Mouse (Mus musculus): ENCODE measurements at regions not wholly inside any gene's neighbourhood (a gene's known extent, or its start where the extent isn't known, plus 50 kb on each side); places are given as distances from the start of the nearest gene placed in this dataset.

- WGBS, result 34% methylated on average over 4 of the region's 4 CpGs
- no peak for ATAC-seq (ENCODE audit: insufficient number of reproducible peaks, low FRiP score, low TSS enrichment, low read depth)
- H3K36me3 ChIP-seq, result no peaks in the 10 kb centered on the region
- H3K9me3 ChIP-seq, result no peaks in the 10 kb centered on the region
- no peak overlapping the region for H3K4me2 ChIP-seq
- no peaks in the 10 kb centered on the region for H3K27me3 ChIP-seq
- no peaks in the 10 kb centered on the region for H3K4me1 ChIP-seq
- no peak overlapping the region for H3K9ac ChIP-seq
- no peak overlapping the region for H3K27ac ChIP-seq
- H3K4me3 ChIP-seq, result no peak overlapping the region
Observed at GRCm38 (mm10) chr5:119047581-119047980, 487.1 kb downstream of the Med13l start.

GRCm38 (mm10) chr5:119052354-119052996 lies 492.0 kb downstream of the Med13l start:
- Histone ChIP-seq H3K27me3 (peaks cover 27% of the 10 kb centered on the region), H3K9me3 (no peaks in the 10 kb centered on the region), H3K4me1 (no peaks in the 10 kb centered on the region), H3K36me3 (no peaks in the 10 kb centered on the region), H3K4me2 (no peak overlapping the region), H3K4me3 (no peak overlapping the region), H3K27ac (no peak overlapping the region), H3K9ac (no peak overlapping the region)
- no peak for ATAC-seq (ENCODE audit: insufficient number of reproducible peaks, low FRiP score, low TSS enrichment, low read depth)
- 30% methylated on average over 11 of the region's 11 CpGs for WGBS

- H3K27me3 ChIP-seq, result peaks cover 27% of the 10 kb centered on the region
- H3K36me3 ChIP-seq, result no peaks in the 10 kb centered on the region
- no peak overlapping the region for H3K4me2 ChIP-seq
- no peaks in the 10 kb centered on the region for H3K9me3 ChIP-seq
- no peak for ATAC-seq (ENCODE audit: insufficient number of reproducible peaks, low FRiP score, low TSS enrichment, low read depth)
- H3K4me1 ChIP-seq, result 0 out of 2 replicates have a peak, but pooled peaks cover 5% of the 10 kb centered on the region
- no peak overlapping the region for H3K9ac ChIP-seq
- H3K27ac ChIP-seq, result no peak overlapping the region
- H3K4me3 ChIP-seq, result no peak overlapping the region
- WGBS, result 85% methylated on average over 8 of the region's 8 CpGs
Observed at GRCm38 (mm10) chr5:119053738-119054137, 493.3 kb downstream of the Med13l start.

- 60% methylated on average over 6 of the region's 6 CpGs for WGBS
- ATAC-seq (ENCODE audit: insufficient number of reproducible peaks, low FRiP score, low TSS enrichment, low read depth), result no peak
- Histone ChIP-seq H3K9me3 (no peaks in the 10 kb centered on the region), H3K27me3 (peaks cover 27% of the 10 kb centered on the region), H3K27ac (no peak overlapping the region), H3K36me3 (no peaks in the 10 kb centered on the region), H3K4me1 (0 out of 2 replicates have a peak, but pooled peaks cover 6% of the 10 kb centered on the region), H3K4me3 (no peak overlapping the region), H3K9ac (no peak overlapping the region), H3K4me2 (no peak overlapping the region)
Observed at GRCm38 (mm10) chr5:119054393-119054792, 493.9 kb downstream of the Med13l start.

GRCm38 (mm10) chr5:119055430-119055829 lies 495.0 kb downstream of the Med13l start:
- H3K36me3 ChIP-seq, result no peaks in the 10 kb centered on the region
- H3K4me2 ChIP-seq, result no peak overlapping the region
- no peaks in the 10 kb centered on the region for H3K9me3 ChIP-seq
- ATAC-seq (ENCODE audit: insufficient number of reproducible peaks, low FRiP score, low TSS enrichment, low read depth), result no peak
- no peak overlapping the region for H3K27ac ChIP-seq
- peaks cover 27% of the 10 kb centered on the region for H3K27me3 ChIP-seq
- H3K4me1 ChIP-seq, result 0 out of 2 replicates have a peak, but pooled peaks cover 6% of the 10 kb centered on the region
- WGBS, result 19% methylated on average over 12 of the region's 12 CpGs
- H3K4me3 ChIP-seq, result no peak overlapping the region
- H3K9ac ChIP-seq, result no peak overlapping the region

- no peaks in the 10 kb centered on the region for H3K36me3 ChIP-seq
- 87% methylated on average over 4 of the region's 4 CpGs for WGBS
- no peak for ATAC-seq (ENCODE audit: insufficient number of reproducible peaks, low FRiP score, low TSS enrichment, low read depth)
- no peaks in the 10 kb centered on the region for H3K9me3 ChIP-seq
- 0 out of 2 replicates have a peak, but pooled peaks cover 6% of the 10 kb centered on the region for H3K4me1 ChIP-seq
- H3K4me3 ChIP-seq, result no peak overlapping the region
- no peak overlapping the region for H3K9ac ChIP-seq
- H3K4me2 ChIP-seq, result no peak overlapping the region
- no peak overlapping the region for H3K27ac ChIP-seq
- peaks cover 27% of the 10 kb centered on the region for H3K27me3 ChIP-seq
Observed at GRCm38 (mm10) chr5:119057813-119058212, 497.3 kb downstream of the Med13l start.

- no peak overlapping the region for H3K27ac ChIP-seq
Observed at GRCm38 (mm10) chr5:119058231-119058851, 497.9 kb downstream of the Med13l start.

GRCm38 (mm10) chr5:119059223-119059622 lies 498.7 kb downstream of the Med13l start:
- WGBS, result 77% methylated on average over 2 of the region's 2 CpGs

More at GRCm38 (mm10) chr5:119058231-119058851, 497.9 kb downstream of the Med13l start:
- 45% methylated on average over 10 of the region's 10 CpGs for WGBS
- Histone ChIP-seq H3K4me2 (no peak overlapping the region), H3K4me3 (no peak overlapping the region), H3K9ac (no peak overlapping the region), H3K36me3 (no peaks in the 10 kb centered on the region), H3K4me1 (0 out of 2 replicates have a peak, but pooled peaks cover 6% of the 10 kb centered on the region), H3K9me3 (no peaks in the 10 kb centered on the region), H3K27me3 (peaks cover 23% of the 10 kb centered on the region)
- ATAC-seq (ENCODE audit: insufficient number of reproducible peaks, low FRiP score, low TSS enrichment, low read depth), result no peak

GRCm38 (mm10) chr5:119060886-119061285 lies 500.4 kb downstream of the Med13l start:
- Histone ChIP-seq H3K4me1 (0 out of 2 replicates have a peak, but pooled peaks cover 6% of the 10 kb centered on the region), H3K27ac (no peak overlapping the region), H3K9me3 (no peaks in the 10 kb centered on the region), H3K27me3 (0 out of 2 replicates have a peak, but pooled peaks cover 6% of the 10 kb centered on the region), H3K4me2 (no peak overlapping the region), H3K36me3 (no peaks in the 10 kb centered on the region), H3K4me3 (no peak overlapping the region), H3K9ac (no peak overlapping the region)
- 62% methylated on average over 4 of the region's 4 CpGs for WGBS
- ATAC-seq (ENCODE audit: insufficient number of reproducible peaks, low FRiP score, low TSS enrichment, low read depth), result no peak

More at GRCm38 (mm10) chr5:119059223-119059622, 498.7 kb downstream of the Med13l start:
- H3K36me3 ChIP-seq, result no peaks in the 10 kb centered on the region
- no peak overlapping the region for H3K4me2 ChIP-seq
- H3K9ac ChIP-seq, result no peak overlapping the region
- H3K4me3 ChIP-seq, result no peak overlapping the region
- H3K27ac ChIP-seq, result no peak overlapping the region
- H3K4me1 ChIP-seq, result 0 out of 2 replicates have a peak, but pooled peaks cover 6% of the 10 kb centered on the region
- no peaks in the 10 kb centered on the region for H3K9me3 ChIP-seq
- no peak for ATAC-seq (ENCODE audit: insufficient number of reproducible peaks, low FRiP score, low TSS enrichment, low read depth)
- peaks cover 16% of the 10 kb centered on the region for H3K27me3 ChIP-seq

GRCm38 (mm10) chr5:119062478-119062877 lies 502.0 kb downstream of the Med13l start:
- no peak for ATAC-seq (ENCODE audit: insufficient number of reproducible peaks, low FRiP score, low TSS enrichment, low read depth)
- H3K36me3 ChIP-seq, result no peaks in the 10 kb centered on the region
- no peak overlapping the region for H3K9ac ChIP-seq
- no peak overlapping the region for H3K27ac ChIP-seq
- WGBS, result 83% methylated on average over 11 of the region's 11 CpGs
- H3K4me2 ChIP-seq, result no peak overlapping the region
- H3K4me1 ChIP-seq, result 0 out of 2 replicates have a peak, but pooled peaks cover 6% of the 10 kb centered on the region
- H3K9me3 ChIP-seq, result no peaks in the 10 kb centered on the region
- no peak overlapping the region for H3K4me3 ChIP-seq
- H3K27me3 ChIP-seq, result no peaks in the 10 kb centered on the region

GRCm38 (mm10) chr5:119066666-119067065 lies 506.2 kb downstream of the Med13l start:
- H3K4me1 ChIP-seq, result no peaks in the 10 kb centered on the region
- WGBS, result 71% methylated on average over 6 of the region's 6 CpGs
- H3K36me3 ChIP-seq, result no peaks in the 10 kb centered on the region
- H3K9ac ChIP-seq, result no peak overlapping the region
- H3K27ac ChIP-seq, result no peak overlapping the region
- H3K9me3 ChIP-seq, result no peaks in the 10 kb centered on the region
- H3K4me2 ChIP-seq, result no peak overlapping the region
- H3K4me3 ChIP-seq, result no peak overlapping the region
- 0 out of 2 replicates have a peak, but pooled peaks cover 5% of the 10 kb centered on the region for H3K27me3 ChIP-seq
- no peak for ATAC-seq (ENCODE audit: insufficient number of reproducible peaks, low FRiP score, low TSS enrichment, low read depth)

GRCm38 (mm10) chr5:119069765-119070333 lies 509.4 kb downstream of the Med13l start:
- Histone ChIP-seq H3K27me3 (0 out of 2 replicates have a peak, but pooled peaks cover 5% of the 10 kb centered on the region), H3K36me3 (no peaks in the 10 kb centered on the region), H3K9ac (no peak overlapping the region), H3K27ac (no peak overlapping the region), H3K4me3 (no peak overlapping the region), H3K9me3 (no peaks in the 10 kb centered on the region), H3K4me1 (no peaks in the 10 kb centered on the region), H3K4me2 (no peak overlapping the region)
- 65% methylated on average over 10 of the region's 10 CpGs for WGBS
- no peak for ATAC-seq (ENCODE audit: insufficient number of reproducible peaks, low FRiP score, low TSS enrichment, low read depth)
